Mouse (Mus musculus): ENCODE results near the gene Rad51b.

Rad51b gene

DNA sequence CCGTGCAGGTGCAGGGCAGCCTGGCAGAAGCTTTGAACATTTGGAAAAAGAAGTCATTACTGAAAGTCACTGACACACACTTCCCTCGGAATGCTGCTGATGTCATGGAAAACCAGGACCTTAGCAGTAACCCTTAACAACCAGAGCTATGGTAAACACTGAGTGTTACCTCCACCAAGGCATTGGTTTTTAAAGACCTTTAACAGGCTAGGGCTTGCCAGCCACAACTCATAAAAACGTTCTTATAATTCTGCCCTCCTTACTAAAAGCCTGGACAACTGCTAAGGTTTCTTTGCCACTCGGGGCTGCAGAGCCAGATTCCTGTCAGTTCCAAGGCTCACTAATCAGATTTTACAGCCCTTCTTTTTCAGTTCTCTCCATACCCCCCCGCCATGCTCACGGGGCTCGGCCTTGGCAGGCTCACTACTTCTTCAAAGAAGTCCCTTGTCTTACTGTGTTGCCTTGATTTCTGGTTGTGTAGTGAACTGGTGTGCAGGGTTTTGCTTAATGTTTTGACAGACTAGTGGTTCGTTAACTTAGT, 210.1 kb downstream of the Rad51b start:
- TF ChIP-seq NANOG (IDR thresholded peaks at IDR 0.05; ENCODE audit: borderline replicate concordance, low read length) (no peak), POU5F1 (IDR thresholded peaks at IDR 0.05; ENCODE audit: borderline replicate concordance, low read length) (no peak), CTCF (conservative IDR thresholded peaks at IDR 0.05; ENCODE audit: low read length) (no peak)
- H3K36me3 ChIP-seq (ENCODE audit: insufficient read depth, low read length), result 0 out of 2 replicates have a peak, but pooled peaks cover 4% of the 10 kb centered on the region
- H3K4me1 ChIP-seq (replicated peaks; ENCODE audit: low read depth, low read length), result 0 out of 2 replicates have a peak, but pooled peaks cover 6% of the 10 kb centered on the region
- H3K27me3 ChIP-seq (ENCODE audit: insufficient read depth, low read length), result no peaks in the 10 kb centered on the region
- no peak overlapping the region for H3K4me3 ChIP-seq (replicated peaks; ENCODE audit: low read length)
- no peaks in the 10 kb centered on the region for H3K9me3 ChIP-seq (ENCODE audit: low read length)

GRCm38 (mm10) chr12:79511454-79512204, 214.5 kb downstream of the Rad51b start:
- H3K27me3 ChIP-seq (ENCODE audit: insufficient read depth, low read length), result no peaks in the 10 kb centered on the region
- H3K4me1 ChIP-seq (replicated peaks; ENCODE audit: low read depth, low read length), result 0 out of 2 replicates have a peak, but pooled peaks cover 2% of the 10 kb centered on the region
- no peak overlapping the region for H3K4me3 ChIP-seq (replicated peaks; ENCODE audit: low read length)
- H3K9me3 ChIP-seq (ENCODE audit: low read length), result no peaks in the 10 kb centered on the region
- no peak for TF ChIP-seq POU5F1 (IDR thresholded peaks at IDR 0.05; ENCODE audit: borderline replicate concordance, low read length)
- TF ChIP-seq NANOG (IDR thresholded peaks at IDR 0.05; ENCODE audit: borderline replicate concordance, low read length), result no peak
- TF ChIP-seq CTCF (conservative IDR thresholded peaks at IDR 0.05; ENCODE audit: low read length), result no peak
- 0 out of 2 replicates have a peak, but pooled peaks cover 4% of the 10 kb centered on the region for H3K36me3 ChIP-seq (ENCODE audit: insufficient read depth, low read length)

DNA sequence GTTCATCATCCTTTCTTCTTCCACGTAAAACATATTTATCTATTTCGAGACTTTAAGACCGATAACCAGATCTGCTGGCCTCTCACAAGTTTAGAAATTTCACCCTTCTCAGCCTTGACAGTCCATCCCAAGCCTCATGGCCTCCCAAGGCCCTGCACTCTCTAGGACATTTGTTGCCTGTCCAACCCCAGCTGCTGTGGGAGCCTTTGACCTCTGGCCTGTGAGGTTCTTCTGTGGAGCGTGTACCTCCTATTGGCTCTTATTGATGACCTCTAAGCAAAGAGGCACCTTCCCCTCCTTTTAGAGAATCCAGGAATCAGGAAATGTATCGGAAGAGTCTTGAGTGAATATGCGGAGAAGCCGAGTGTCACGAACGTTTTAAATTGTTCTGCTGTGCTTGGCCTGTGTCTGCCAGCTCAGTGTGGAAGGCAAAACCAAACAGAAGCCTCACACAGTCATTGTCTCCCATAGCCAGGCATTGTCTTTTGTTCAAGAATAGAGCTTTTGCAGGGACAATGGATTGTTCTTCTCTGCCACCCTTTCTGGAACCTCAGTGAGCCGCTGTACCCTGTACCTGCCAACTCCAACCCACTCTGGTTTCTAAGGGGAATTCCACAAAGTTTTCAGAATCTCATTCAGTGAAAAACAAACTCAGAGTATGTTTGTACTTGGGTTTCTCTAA, 215.3 kb downstream of the Rad51b start:
- Histone ChIP-seq H3K4me1 (replicated peaks; ENCODE audit: low read depth, low read length) (0 out of 2 replicates have a peak, but pooled peaks cover 2% of the 10 kb centered on the region), H3K9me3 (ENCODE audit: low read length) (no peaks in the 10 kb centered on the region), H3K36me3 (ENCODE audit: insufficient read depth, low read length) (0 out of 2 replicates have a peak, but pooled peaks cover 4% of the 10 kb centered on the region), H3K4me3 (replicated peaks; ENCODE audit: low read length) (no peak overlapping the region), H3K27me3 (ENCODE audit: insufficient read depth, low read length) (no peaks in the 10 kb centered on the region)
- TF ChIP-seq CTCF (conservative IDR thresholded peaks at IDR 0.05; ENCODE audit: low read length), result no peak
- no peak for TF ChIP-seq NANOG (IDR thresholded peaks at IDR 0.05; ENCODE audit: borderline replicate concordance, low read length)
- no peak for TF ChIP-seq POU5F1 (IDR thresholded peaks at IDR 0.05; ENCODE audit: borderline replicate concordance, low read length)

DNA sequence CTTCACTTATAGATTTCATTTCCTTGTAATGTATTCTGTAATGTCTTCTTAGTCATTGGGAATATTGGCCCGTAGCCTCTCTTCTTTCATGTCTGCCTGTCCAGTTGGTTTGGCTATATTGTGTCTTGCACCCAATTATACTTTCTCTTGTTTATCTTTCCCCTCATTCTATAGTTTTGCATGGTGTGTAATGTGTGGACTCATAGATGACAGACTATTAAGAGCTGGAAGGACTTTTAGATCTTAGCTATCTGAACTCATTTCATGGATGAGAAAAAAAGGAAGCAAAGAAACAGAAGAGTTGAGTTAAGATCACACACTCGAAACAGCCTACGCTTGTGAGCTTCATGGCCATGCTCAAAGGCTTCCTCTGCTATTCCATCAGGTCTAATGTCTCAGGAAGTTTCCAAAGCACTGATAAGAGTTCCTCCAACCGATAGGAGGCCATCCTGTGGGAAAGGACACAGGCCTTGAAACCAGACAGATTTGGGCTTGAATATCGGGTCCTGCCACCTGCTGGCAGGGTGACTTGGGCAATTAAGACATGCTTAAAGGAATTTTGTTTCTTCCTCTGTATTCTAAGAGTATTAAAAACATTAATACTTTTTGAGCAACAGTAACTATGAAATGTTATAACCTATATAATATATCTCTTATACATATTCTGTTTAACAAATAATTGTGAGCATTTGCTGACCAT, 216.1 kb downstream of the Rad51b start:
- H3K27me3 ChIP-seq (ENCODE audit: insufficient read depth, low read length), result no peaks in the 10 kb centered on the region
- 0 out of 2 replicates have a peak, but pooled peaks cover under 1% of the 10 kb centered on the region for H3K36me3 ChIP-seq (ENCODE audit: insufficient read depth, low read length)
- no peaks in the 10 kb centered on the region for H3K9me3 ChIP-seq (ENCODE audit: low read length)
- H3K4me3 ChIP-seq (replicated peaks; ENCODE audit: low read length), result no peak overlapping the region
- TF ChIP-seq CTCF (conservative IDR thresholded peaks at IDR 0.05; ENCODE audit: low read length), result no peak
- TF ChIP-seq POU5F1 (IDR thresholded peaks at IDR 0.05; ENCODE audit: borderline replicate concordance, low read length), result no peak
- no peak for TF ChIP-seq NANOG (IDR thresholded peaks at IDR 0.05; ENCODE audit: borderline replicate concordance, low read length)
- 0 out of 2 replicates have a peak, but pooled peaks cover 2% of the 10 kb centered on the region for H3K4me1 ChIP-seq (replicated peaks; ENCODE audit: low read depth, low read length)

DNA sequence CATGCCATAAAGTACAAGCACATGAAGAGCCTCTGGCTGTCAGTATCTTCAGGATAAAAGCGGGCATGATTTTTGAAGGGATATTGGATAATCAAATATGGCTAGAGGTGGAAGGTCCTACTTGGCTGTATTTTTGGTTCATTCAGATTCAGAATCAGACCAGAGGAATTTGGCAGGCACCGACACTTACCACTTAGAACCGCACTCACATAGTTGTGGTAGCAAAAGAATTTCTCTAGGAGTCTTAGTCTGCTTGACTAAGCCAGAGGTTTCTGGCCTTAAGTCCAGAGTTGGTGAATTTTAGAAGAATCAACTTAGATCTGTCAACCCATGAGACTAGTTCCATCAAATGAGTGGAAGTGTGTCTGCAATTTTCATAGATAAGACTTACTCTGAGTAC, 217.6 kb downstream of the Rad51b start:
- Histone ChIP-seq H3K9me3 (ENCODE audit: low read length) (no peaks in the 10 kb centered on the region), H3K36me3 (ENCODE audit: insufficient read depth, low read length) (no peaks in the 10 kb centered on the region), H3K27me3 (ENCODE audit: insufficient read depth, low read length) (no peaks in the 10 kb centered on the region), H3K4me1 (replicated peaks; ENCODE audit: low read depth, low read length) (0 out of 2 replicates have a peak, but pooled peaks cover 2% of the 10 kb centered on the region), H3K4me3 (replicated peaks; ENCODE audit: low read length) (no peak overlapping the region)
- TF ChIP-seq CTCF (conservative IDR thresholded peaks at IDR 0.05; ENCODE audit: low read length), result no peak
- TF ChIP-seq POU5F1 (IDR thresholded peaks at IDR 0.05; ENCODE audit: borderline replicate concordance, low read length), result no peak
- TF ChIP-seq NANOG (IDR thresholded peaks at IDR 0.05; ENCODE audit: borderline replicate concordance, low read length), result no peak

GRCm38 (mm10) chr12:79522374-79522773, 225.3 kb downstream of the Rad51b start:
- Histone ChIP-seq H3K9me3 (ENCODE audit: low read length) (no peaks in the 10 kb centered on the region), H3K36me3 (ENCODE audit: insufficient read depth, low read length) (no peaks in the 10 kb centered on the region), H3K4me3 (replicated peaks; ENCODE audit: low read length) (no peak overlapping the region), H3K4me1 (replicated peaks; ENCODE audit: low read depth, low read length) (no peaks in the 10 kb centered on the region), H3K27me3 (ENCODE audit: insufficient read depth, low read length) (no peaks in the 10 kb centered on the region)
- TF ChIP-seq CTCF (conservative IDR thresholded peaks at IDR 0.05; ENCODE audit: low read length) (no peak), POU5F1 (IDR thresholded peaks at IDR 0.05; ENCODE audit: borderline replicate concordance, low read length) (no peak), NANOG (IDR thresholded peaks at IDR 0.05; ENCODE audit: borderline replicate concordance, low read length) (no peak)

- Histone ChIP-seq H3K4me3 (replicated peaks; ENCODE audit: low read length) (no peak overlapping the region), H3K4me1 (replicated peaks; ENCODE audit: low read depth, low read length) (no peaks in the 10 kb centered on the region), H3K27me3 (ENCODE audit: insufficient read depth, low read length) (no peaks in the 10 kb centered on the region), H3K9me3 (ENCODE audit: low read length) (no peaks in the 10 kb centered on the region), H3K36me3 (ENCODE audit: insufficient read depth, low read length) (no peaks in the 10 kb centered on the region)
- TF ChIP-seq NANOG (IDR thresholded peaks at IDR 0.05; ENCODE audit: borderline replicate concordance, low read length) (no peak), POU5F1 (IDR thresholded peaks at IDR 0.05; ENCODE audit: borderline replicate concordance, low read length) (no peak), CTCF (conservative IDR thresholded peaks at IDR 0.05; ENCODE audit: low read length) (no peak)
Observed at GRCm38 (mm10) chr12:79524941-79525871, 228.1 kb downstream of the Rad51b start.

Measured in E14TG2a.4 (cell line).